Mouse (Mus musculus): Measurements from ENCODE around the gene Smyd1. TPM values are rescaled to one million over a fixed set of nuclear protein-coding genes. Genes with fewer than 3 reads are reported as not detected.

The Smyd1 gene
- total and polyA plus RNA-seq, 3 experiments = 0.08 to 0.37 (median 0.08) TPM

DNA sequence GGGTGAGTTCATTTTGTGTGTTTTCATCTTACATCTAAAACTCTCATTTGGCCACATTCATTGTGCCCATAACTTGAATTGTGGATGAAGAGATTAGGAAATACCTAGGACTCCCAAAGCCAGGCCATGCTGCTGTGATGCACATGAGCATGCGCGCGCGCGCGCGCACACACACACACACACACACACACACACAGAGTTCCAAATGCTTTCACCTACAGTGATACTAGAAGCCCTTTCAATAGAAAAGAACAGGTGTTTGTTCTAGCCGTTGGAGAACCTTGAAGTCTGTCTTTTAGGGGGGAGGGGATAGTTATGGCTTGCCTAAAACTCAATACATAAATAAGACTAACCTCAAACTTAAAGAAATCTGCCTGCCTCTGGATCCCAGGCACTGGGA lies 15.6 kb upstream of the Smyd1 start:
- Histone ChIP-seq H3K4me3 (replicated peaks in 1 of 3; ENCODE audit: low read depth in 2 of 3, low read length in 2 of 3, poor library complexity in 1 of 3) (no peak overlapping the region), H3K27me3 (replicated peaks) (no peaks in the 10 kb centered on the region), H3K27ac (ENCODE audit: insufficient read depth, low read depth) (no peak overlapping the region), H3K4me2 (ENCODE audit: insufficient read depth, low read depth, poor library complexity, severe bottlenecking) (no peak overlapping the region), H3K9me3 (replicated peaks; ENCODE audit: low read length) (no peaks in the 10 kb centered on the region), H3K79me2 (replicated peaks; ENCODE audit: control insufficient read depth, extremely low read depth, insufficient read depth, poor library complexity, severe bottlenecking) (no peaks in the 10 kb centered on the region), H3K4me1 (ENCODE audit: control insufficient read depth in 1 of 2, insufficient read depth in 2 of 2) (no peaks in the 10 kb centered on the region), H3K36me3 (replicated peaks in 1 of 2; ENCODE audit: control insufficient read depth in 1 of 2, insufficient read depth in 1 of 2, low read length in 1 of 2) (no peaks in the 10 kb centered on the region), H3K9ac (ENCODE audit: insufficient read depth, low read depth) (no peak overlapping the region)
- TF ChIP-seq MAX (IDR thresholded peaks at IDR 0.05; ENCODE audit: low read length) (no peak), E2F4 (IDR thresholded peaks at IDR 0.05; ENCODE audit: insufficient replicate concordance, low read depth, low read length) (no peak), SMC3 (IDR thresholded peaks at IDR 0.05; ENCODE audit: low read depth, low read length) (no peak), USF2 (conservative IDR thresholded peaks at IDR 0.05; ENCODE audit: low read depth, low read length) (no peak), MAZ (IDR thresholded peaks at IDR 0.05; ENCODE audit: low read depth, low read length) (no peak), CHD2 (IDR thresholded peaks at IDR 0.05; ENCODE audit: low read length) (no peak), TBP (conservative IDR thresholded peaks at IDR 0.05; ENCODE audit: low read depth, low read length) (no peak), POLR2A (IDR thresholded peaks at IDR 0.05; ENCODE audit: low read depth, low read length) (no peak), CHD1 (IDR thresholded peaks at IDR 0.05; ENCODE audit: low read depth, low read length) (no peak), MEF2A (IDR thresholded peaks at IDR 0.05; ENCODE audit: borderline replicate concordance, low read depth, low read length) (no peak), JUN (IDR thresholded peaks at IDR 0.05; ENCODE audit: insufficient read depth, low read depth, low read length) (no peak), RAD21 (IDR thresholded peaks at IDR 0.05; ENCODE audit: low read depth, low read length) (no peak), MAFK (IDR thresholded peaks at IDR 0.05; ENCODE audit: insufficient replicate concordance, low read length) (no peak), ELF1 (IDR thresholded peaks at IDR 0.05; ENCODE audit: low read depth, low read length) (no peak), SIN3A (IDR thresholded peaks at IDR 0.05; ENCODE audit: low read length) (no peak)
- in situ Hi-C loops (cut with MboI; ENCODE audit: low pct_ligation_motif_present, low pct_unique_long_range_greater_than_20kb, low sequenced_read_pairs) = no loop called here
- no peak for DNase-seq (ENCODE audit: extremely low read depth)
- dilution Hi-C loops (cut with MboI; ENCODE audit: extremely low pct_ligation_motif_present, extremely low pct_unique_long_range_greater_than_20kb, low sequenced_read_pairs) = no loop called here

DNA sequence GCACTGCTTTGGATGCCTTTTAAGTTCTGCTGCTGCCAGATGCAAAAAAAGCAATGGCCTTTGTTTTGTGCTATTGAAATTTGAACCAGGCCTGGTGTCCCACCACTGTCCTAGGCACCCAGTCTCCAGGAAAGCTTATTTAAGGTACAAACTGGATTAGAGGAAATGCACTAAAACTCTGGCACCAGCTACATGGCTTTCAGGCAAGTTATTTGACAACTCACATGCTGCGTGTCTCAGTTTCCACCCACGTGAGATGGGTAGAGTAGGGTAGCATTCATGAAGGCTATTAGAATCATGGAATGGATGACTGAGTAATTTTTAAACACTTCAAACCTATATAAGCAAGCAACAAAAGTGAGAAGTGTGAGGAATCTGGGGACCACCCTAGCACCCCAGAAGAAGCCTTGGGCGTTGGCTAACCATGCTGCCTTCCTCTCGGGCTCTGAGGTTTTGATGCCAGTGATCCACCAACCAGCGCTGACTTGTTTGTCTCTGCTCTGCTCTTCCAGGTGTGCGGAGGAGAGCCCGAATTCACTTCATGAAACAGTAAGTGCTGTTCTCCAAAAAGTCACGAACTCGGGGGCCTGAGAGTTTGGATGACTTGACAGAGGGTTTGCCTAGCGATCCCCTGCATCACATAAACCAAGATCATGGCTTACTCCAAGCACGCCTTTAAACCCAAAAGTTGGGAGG lies 11.7 kb upstream of the Smyd1 start:
- no peak overlapping the region for H3K4me2 ChIP-seq (ENCODE audit: insufficient read depth, low read depth, poor library complexity, severe bottlenecking)
- no peak overlapping the region for H3K4me3 ChIP-seq (replicated peaks in 1 of 3; ENCODE audit: low read depth in 2 of 3, low read length in 2 of 3, poor library complexity in 1 of 3)
- TF ChIP-seq SIN3A (IDR thresholded peaks at IDR 0.05; ENCODE audit: low read length) (no peak), MXI1 (IDR thresholded peaks at IDR 0.05; ENCODE audit: low read depth, low read length) (no peak), SMC3 (IDR thresholded peaks at IDR 0.05; ENCODE audit: low read depth, low read length) (no peak), USF1 (IDR thresholded peaks at IDR 0.05; ENCODE audit: low read depth, low read length) (no peak), MAFK (IDR thresholded peaks at IDR 0.05; ENCODE audit: insufficient replicate concordance, low read length) (no peak), CHD2 (IDR thresholded peaks at IDR 0.05; ENCODE audit: low read length) (no peak), ZNF384 (IDR thresholded peaks at IDR 0.05; ENCODE audit: low read depth, low read length) (no peak), EP300 (IDR thresholded peaks at IDR 0.05; ENCODE audit: low read length) (no peak), ELF1 (IDR thresholded peaks at IDR 0.05; ENCODE audit: low read depth, low read length) (no peak), POLR2AphosphoS2 (IDR thresholded peaks at IDR 0.05; ENCODE audit: low read depth, low read length) (no peak), MYC (IDR thresholded peaks at IDR 0.05; ENCODE audit: low read depth, low read length) (no peak), USF2 (conservative IDR thresholded peaks at IDR 0.05; ENCODE audit: low read depth, low read length) (no peak), GABPA (IDR thresholded peaks at IDR 0.05; ENCODE audit: insufficient replicate concordance, low read depth, low read length) (no peak)
- DNase-seq (ENCODE audit: extremely low read depth) = no peak
- no peaks in the 10 kb centered on the region for H3K36me3 ChIP-seq (replicated peaks in 1 of 2; ENCODE audit: control insufficient read depth in 1 of 2, insufficient read depth in 1 of 2, low read length in 1 of 2)
- no peaks in the 10 kb centered on the region for H3K27me3 ChIP-seq (replicated peaks)
- no peaks in the 10 kb centered on the region for H3K4me1 ChIP-seq (ENCODE audit: control insufficient read depth in 1 of 2, insufficient read depth in 2 of 2)
- no peaks in the 10 kb centered on the region for H3K9me3 ChIP-seq (replicated peaks; ENCODE audit: low read length)
- no peak overlapping the region for H3K27ac ChIP-seq (ENCODE audit: insufficient read depth, low read depth)
- no peaks in the 10 kb centered on the region for H3K79me2 ChIP-seq (replicated peaks; ENCODE audit: control insufficient read depth, extremely low read depth, insufficient read depth, poor library complexity, severe bottlenecking)
- dilution Hi-C loops (cut with MboI; ENCODE audit: extremely low pct_ligation_motif_present, extremely low pct_unique_long_range_greater_than_20kb, low sequenced_read_pairs) (no loop called here), in situ Hi-C loops (cut with MboI; ENCODE audit: low pct_ligation_motif_present, low pct_unique_long_range_greater_than_20kb, low sequenced_read_pairs) (no loop called here)
- H3K9ac ChIP-seq (ENCODE audit: insufficient read depth, low read depth) = no peak overlapping the region
